Mouse (Mus musculus) stomach, embryonic 15.5 days (tissue): ENCODE measurements around the gene Itgb1bp1. TPM values are rescaled to one million over a fixed set of nuclear protein-coding genes. Genes with fewer than 3 reads are reported as not detected.
A peak's percentile ranks its signal among the peaks of the same experiment; 100 is the strongest.

Experiments
- ATAC-seq: fragments of 200-750 bp; cut with Nextera tagmentation; 2 replicates; pipeline ENCODE4 v1.8.0; 2017; ENCODE audit warnings: low read depth, moderate number of reproducible peaks, moderate TSS enrichment; ENCODE audit not compliant: insufficient read depth, low FRiP score
- H3K27ac ChIP-seq: fragments of 300-500 bp; sonication (generic); 2 replicates; pipeline ENCODE4 v1.5.1; 2015; ENCODE audit warnings: mild to moderate bottlenecking, inconsistent platforms
- H3K27me3 ChIP-seq: fragments of 300-500 bp; sonication (generic); replicated peaks from 2 replicates; pipeline ENCODE4 v1.6.1; 2015; ENCODE audit warnings: inconsistent platforms
- H3K36me3 ChIP-seq: fragments of 300-500 bp; sonication (generic); 2 replicates; pipeline ENCODE4 v1.6.1; 2015; ENCODE audit warnings: inconsistent platforms
- H3K4me1 ChIP-seq: fragments of 300-500 bp; sonication (generic); 2 replicates; pipeline ENCODE4 v1.6.1; 2015; ENCODE audit warnings: inconsistent platforms
- H3K4me2 ChIP-seq: fragments of 300-500 bp; sonication (generic); 2 replicates; pipeline ENCODE4 v1.6.1; 2015; ENCODE audit warnings: mild to moderate bottlenecking, inconsistent platforms
- H3K4me3 ChIP-seq: fragments of 300-500 bp; sonication (generic); replicated peaks from 2 replicates; pipeline ENCODE4 v1.5.1; 2015; ENCODE audit warnings: inconsistent platforms
- H3K9ac ChIP-seq: fragments of 300-500 bp; sonication (generic); 2 replicates; pipeline ENCODE4 v1.6.1; 2015; ENCODE audit warnings: inconsistent platforms
- H3K9me3 ChIP-seq: fragments of 300-500 bp; sonication (generic); 2 replicates; pipeline ENCODE4 v1.6.1; 2016; ENCODE audit warnings: inconsistent platforms
- WGBS: fragments of 180-500 bp; shearing (Covaris S2); methylation state at CpG from one replicate; pipeline ENCODE4 v1.1.7; 2015; 5-methylcytosine and 5-hydroxymethylcytosine counted together
- polyA plus RNA-seq: library from polyadenylated mRNA; unstranded; fragments of >200 nt; fragmentation: Nextera tagmentation; extraction: Ambion mirVana; gene quantifications from 2 replicates; pipeline ENCODE4 v1.2.1, GENCODE M21; 2015

The Itgb1bp1 gene
- polyA plus RNA-seq, 1 experiment from 2014 or later = 42.5 TPM

GRCm38 (mm10) chr12:21233727-21234126 is 52.4 kb downstream of the Itgb1bp1 start:
- no peak for ATAC-seq
- H3K27ac ChIP-seq = no peak overlapping the region
- H3K4me2 ChIP-seq = no peak overlapping the region
- H3K36me3 ChIP-seq = peaks cover 3% of the 10 kb centered on the region; the same call in 1 of the 2 replicates
- no peaks in the 10 kb centered on the region for H3K27me3 ChIP-seq
- WGBS = 82% methylated on average over 7 of the region's 7 CpGs
- H3K9ac ChIP-seq = no peak overlapping the region
- H3K9me3 ChIP-seq = no peaks in the 10 kb centered on the region
- no peak overlapping the region for H3K4me3 ChIP-seq
- H3K4me1 ChIP-seq = 0 out of 2 replicates have a peak, but pooled peaks cover 4% of the 10 kb centered on the region

DNA sequence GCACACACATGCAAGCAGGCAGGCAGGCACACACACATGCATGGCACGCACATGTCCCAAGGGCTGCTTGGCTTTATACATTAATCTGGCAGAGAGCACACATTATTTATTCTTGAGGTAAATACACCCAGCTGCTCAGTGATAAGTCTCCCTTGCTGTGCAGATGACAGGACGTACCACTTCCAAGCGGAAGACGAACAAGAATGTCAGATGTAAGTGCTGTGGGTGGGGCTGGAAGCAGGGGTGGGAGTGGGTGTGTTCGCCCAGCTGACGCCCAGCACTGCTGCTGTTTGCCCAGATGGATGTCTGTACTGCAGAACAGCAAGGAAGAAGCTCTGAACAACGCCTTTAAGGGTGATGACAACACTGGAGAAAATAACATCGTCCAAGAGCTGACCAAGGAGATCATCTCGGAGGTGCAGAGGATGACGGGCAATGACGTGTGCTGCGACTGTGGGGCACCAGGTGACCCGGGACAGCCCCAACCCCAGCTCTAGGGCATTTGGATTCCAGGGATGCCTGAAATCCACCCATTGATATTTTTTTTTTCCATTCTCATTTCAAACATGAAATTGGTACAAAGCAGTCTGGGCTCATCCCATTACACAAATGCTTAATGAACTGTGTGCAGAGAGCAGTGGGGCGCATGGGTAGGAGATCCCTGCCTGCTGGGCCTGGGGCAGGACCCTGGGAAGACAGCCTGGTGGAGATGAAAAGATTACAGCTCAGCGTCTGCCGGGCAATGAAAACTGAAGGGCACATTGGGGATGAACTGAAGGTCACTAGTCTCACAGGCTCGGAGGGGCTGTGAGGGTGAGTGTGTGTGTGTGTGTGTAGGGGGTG is 56.8 kb downstream of the Itgb1bp1 start:
- H3K27ac ChIP-seq = no peak overlapping the region
- no peak for ATAC-seq
- WGBS = 65% methylated on average over 17 of the region's 17 CpGs

DNA sequence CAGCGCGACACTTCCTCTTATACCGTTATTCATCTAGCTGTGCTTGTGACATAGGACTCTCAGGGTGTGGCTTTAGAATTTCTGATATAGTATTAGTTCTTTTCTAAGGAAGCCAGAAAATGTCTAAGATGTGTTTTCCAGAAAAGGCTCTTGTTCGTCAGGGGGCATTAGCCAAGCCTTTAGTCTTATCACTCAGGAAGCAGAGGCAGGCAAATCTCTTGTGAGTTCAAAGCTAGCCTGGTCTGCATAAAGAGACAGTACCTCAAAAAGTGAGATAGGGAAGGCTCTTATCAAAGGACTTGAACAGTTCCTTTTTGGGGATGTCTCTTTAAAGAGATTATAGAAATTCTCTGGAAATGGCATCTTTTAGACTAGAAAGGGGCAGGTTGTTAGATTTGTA is 57.4 kb downstream of the Itgb1bp1 start:
- Histone ChIP-seq H3K9me3 (no peaks in the 10 kb centered on the region), H3K4me1 (peaks cover 11% of the 10 kb centered on the region), H3K9ac (no peak overlapping the region), H3K4me3 (no peak overlapping the region), H3K27me3 (no peaks in the 10 kb centered on the region), H3K27ac (no peak overlapping the region), H3K36me3 (no peaks in the 10 kb centered on the region), H3K4me2 (no peak overlapping the region)
- WGBS = 84% methylated on average over 4 of the region's 4 CpGs
- ATAC-seq = no peak

More for the DNA sequence above, 56.8 kb downstream of the Itgb1bp1 start:
- Histone ChIP-seq H3K27me3 (no peaks in the 10 kb centered on the region), H3K9me3 (no peaks in the 10 kb centered on the region), H3K4me1 (peaks cover 11% of the 10 kb centered on the region), H3K4me3 (no peak overlapping the region), H3K4me2 (no peak overlapping the region), H3K9ac (no peak overlapping the region), H3K36me3 (no peaks in the 10 kb centered on the region)

DNA sequence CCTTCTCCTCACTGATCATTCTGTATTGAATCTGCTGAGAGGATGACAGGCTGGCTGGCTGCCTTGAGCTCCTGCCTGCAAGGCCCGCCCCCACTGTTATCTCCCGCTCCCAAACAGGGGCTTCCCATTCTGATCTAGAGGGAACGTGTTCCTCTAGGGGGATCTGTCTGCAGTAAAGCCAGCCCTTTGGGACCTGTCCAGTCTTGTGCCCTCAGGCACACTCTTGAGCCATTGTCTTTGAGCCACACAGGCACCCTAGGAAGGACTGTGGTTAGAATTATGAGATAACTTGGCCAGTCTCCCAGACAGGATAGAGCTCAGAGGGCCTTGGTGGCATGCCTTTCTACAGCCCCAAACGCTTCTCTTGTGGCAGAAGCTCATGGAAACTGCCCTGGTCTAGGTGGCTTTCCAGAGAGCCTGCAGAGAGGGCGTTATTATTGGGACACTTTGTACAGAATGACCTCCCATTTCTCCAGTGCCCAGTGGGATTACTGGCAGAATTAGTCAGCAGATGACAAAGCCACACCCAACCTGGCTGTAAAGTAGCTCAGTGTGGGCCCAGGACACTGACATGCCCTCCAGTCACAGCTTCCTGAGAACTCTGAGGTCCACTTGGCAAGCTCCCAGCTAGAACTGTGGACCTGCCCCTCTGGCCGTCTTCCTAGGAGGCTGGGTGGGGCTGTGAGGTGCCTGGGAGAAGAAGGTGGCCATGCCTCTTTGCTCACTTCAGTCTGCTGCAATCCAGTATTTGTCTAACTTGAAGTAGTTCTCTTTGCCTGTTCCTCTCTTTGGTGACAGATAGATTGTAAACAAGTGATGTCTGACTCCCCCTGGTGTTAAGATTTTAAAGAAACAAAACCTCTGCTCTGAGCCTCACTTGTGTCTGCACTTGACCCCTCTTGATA is 58.8 kb downstream of the Itgb1bp1 start:
- 48% methylated on average over 6 of the region's 6 CpGs for WGBS
- no peak overlapping the region for H3K4me3 ChIP-seq
- no peaks in the 10 kb centered on the region for H3K36me3 ChIP-seq
- ATAC-seq = peak; percentile 44; the same call in 1 of the 2 replicates
- H3K9ac ChIP-seq = no peak overlapping the region
- peaks cover 11% of the 10 kb centered on the region for H3K4me1 ChIP-seq
- peak overlapping the region; percentile 31; the same call in 1 of the 2 replicates for H3K27ac ChIP-seq
- H3K27me3 ChIP-seq = no peaks in the 10 kb centered on the region
- H3K9me3 ChIP-seq = no peaks in the 10 kb centered on the region
- no peak overlapping the region for H3K4me2 ChIP-seq

DNA sequence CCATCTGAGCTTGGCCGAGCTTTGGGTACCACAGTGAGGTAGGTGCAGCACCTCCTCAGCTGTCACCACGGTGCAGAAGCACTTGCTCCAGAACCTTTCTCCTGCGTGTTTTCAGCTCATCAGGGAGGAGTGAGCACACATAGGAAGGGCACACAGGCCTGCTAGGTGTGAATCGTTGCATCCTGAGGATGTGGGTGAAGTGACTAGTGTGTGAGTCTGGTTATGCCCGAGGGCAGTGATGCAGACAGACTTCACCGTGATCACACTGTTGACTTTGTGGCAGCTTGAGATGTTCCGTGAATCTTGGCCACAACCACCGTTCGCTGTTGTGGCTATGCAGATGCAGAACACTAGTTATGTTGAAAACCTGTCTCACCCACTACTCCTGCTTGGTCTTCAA is 59.8 kb downstream of the Itgb1bp1 start:
- WGBS = 84% methylated on average over 9 of the region's 9 CpGs
- no peak for ATAC-seq

GRCm38 (mm10) chr12:21225358-21225757 is 60.7 kb downstream of the Itgb1bp1 start:
- H3K36me3 ChIP-seq = no peaks in the 10 kb centered on the region
- no peak overlapping the region for H3K9ac ChIP-seq
- H3K27me3 ChIP-seq = no peaks in the 10 kb centered on the region
- ATAC-seq = no peak
- no peak overlapping the region for H3K4me3 ChIP-seq
- no peak overlapping the region for H3K27ac ChIP-seq
- peaks cover 11% of the 10 kb centered on the region for H3K4me1 ChIP-seq
- no peaks in the 10 kb centered on the region for H3K9me3 ChIP-seq
- no peak overlapping the region for H3K4me2 ChIP-seq
- WGBS = 71% methylated on average over 8 of the region's 8 CpGs

More for the DNA sequence above, 59.8 kb downstream of the Itgb1bp1 start:
- no peaks in the 10 kb centered on the region for H3K36me3 ChIP-seq
- no peak overlapping the region for H3K4me2 ChIP-seq
- H3K4me1 ChIP-seq = peaks cover 11% of the 10 kb centered on the region
- H3K27me3 ChIP-seq = no peaks in the 10 kb centered on the region
- no peak overlapping the region for H3K27ac ChIP-seq
- no peak overlapping the region for H3K4me3 ChIP-seq
- H3K9ac ChIP-seq = no peak overlapping the region
- H3K9me3 ChIP-seq = no peaks in the 10 kb centered on the region

GRCm38 (mm10) chr12:21223923-21224322 is 62.2 kb downstream of the Itgb1bp1 start:
- H3K4me3 ChIP-seq = no peak overlapping the region
- H3K27me3 ChIP-seq = no peaks in the 10 kb centered on the region
- no peaks in the 10 kb centered on the region for H3K36me3 ChIP-seq
- no peak for ATAC-seq
- H3K4me1 ChIP-seq = peaks cover 7% of the 10 kb centered on the region
- no peaks in the 10 kb centered on the region for H3K9me3 ChIP-seq
- H3K4me2 ChIP-seq = no peak overlapping the region
- H3K9ac ChIP-seq = no peak overlapping the region
- H3K27ac ChIP-seq = no peak overlapping the region
- 72% methylated on average over 4 of the region's 4 CpGs for WGBS

DNA sequence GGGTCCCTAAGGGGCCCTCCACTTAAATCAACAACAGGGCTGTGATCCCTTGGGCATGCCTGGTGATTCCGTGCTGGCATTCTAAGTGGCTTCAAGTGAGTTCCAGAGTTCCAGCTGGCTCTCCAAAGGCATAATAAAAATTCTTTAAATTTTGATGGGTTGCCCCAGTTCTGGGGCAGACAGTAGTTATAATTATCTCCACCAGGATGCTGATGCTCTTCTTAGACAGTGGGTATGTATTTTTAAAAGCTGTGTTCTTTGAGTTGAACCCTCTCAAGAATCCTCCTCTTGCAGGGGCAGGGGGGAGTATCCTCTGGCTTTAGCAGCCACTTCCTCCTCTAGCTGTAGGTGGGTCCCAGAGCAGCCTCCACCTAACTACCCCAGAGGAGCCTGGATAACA is 65.5 kb downstream of the Itgb1bp1 start:
- Histone ChIP-seq H3K9me3 (no peaks in the 10 kb centered on the region), H3K27ac (no peak overlapping the region), H3K4me3 (no peak overlapping the region), H3K4me1 (no peaks in the 10 kb centered on the region), H3K4me2 (no peak overlapping the region), H3K27me3 (no peaks in the 10 kb centered on the region), H3K36me3 (0 out of 2 replicates have a peak, but pooled peaks cover 6% of the 10 kb centered on the region), H3K9ac (no peak overlapping the region)
- WGBS = 79% methylated on average over 1 of the region's 1 CpGs
- ATAC-seq = no peak

- no peak overlapping the region for H3K4me3 ChIP-seq
- no peak overlapping the region for H3K27ac ChIP-seq
- WGBS = 71% methylated on average over 11 of the region's 11 CpGs
- no peaks in the 10 kb centered on the region for H3K4me1 ChIP-seq
- H3K36me3 ChIP-seq = peaks cover 14% of the 10 kb centered on the region; the same call in 1 of the 2 replicates
- ATAC-seq = no peak
- no peak overlapping the region for H3K9ac ChIP-seq
- no peaks in the 10 kb centered on the region for H3K27me3 ChIP-seq
- H3K9me3 ChIP-seq = no peaks in the 10 kb centered on the region
- no peak overlapping the region for H3K4me2 ChIP-seq
These were observed 68.2 kb downstream of the Itgb1bp1 start for GRCm38 (mm10) chr12:21217776-21218444.

GRCm38 (mm10) chr12:21214551-21215165 is 71.4 kb downstream of the Itgb1bp1 start:
- no peaks in the 10 kb centered on the region for H3K27me3 ChIP-seq
- H3K36me3 ChIP-seq = peaks cover 17% of the 10 kb centered on the region; the same call in 1 of the 2 replicates
- no peaks in the 10 kb centered on the region for H3K4me1 ChIP-seq
- H3K27ac ChIP-seq = no peak overlapping the region
- H3K4me3 ChIP-seq = no peak overlapping the region
- no peak overlapping the region for H3K4me2 ChIP-seq
- ATAC-seq = no peak
- no peak overlapping the region for H3K9ac ChIP-seq
- WGBS = 87% methylated on average over 8 of the region's 8 CpGs
- no peaks in the 10 kb centered on the region for H3K9me3 ChIP-seq

GRCm38 (mm10) chr12:21212876-21213275 is 73.2 kb downstream of the Itgb1bp1 start:
- WGBS = 77% methylated on average over 17 of the region's 17 CpGs
- ATAC-seq = no peak

More at GRCm38 (mm10) chr12:21212876-21213275, 73.2 kb downstream of the Itgb1bp1 start:
- peaks cover 11% of the 10 kb centered on the region; the same call in 1 of the 2 replicates for H3K36me3 ChIP-seq
- no peak overlapping the region for H3K4me2 ChIP-seq
- no peak overlapping the region for H3K9ac ChIP-seq
- H3K27ac ChIP-seq = no peak overlapping the region
- no peaks in the 10 kb centered on the region for H3K4me1 ChIP-seq
- H3K9me3 ChIP-seq = no peaks in the 10 kb centered on the region
- H3K27me3 ChIP-seq = no peaks in the 10 kb centered on the region
- H3K4me3 ChIP-seq = no peak overlapping the region
